Mouse (Mus musculus): Measurements from ENCODE around the gene Xylt1. TPM values are rescaled to one million over a fixed set of nuclear protein-coding genes. Genes with fewer than 3 reads are reported as not detected.

Gene Xylt1
- polyA plus RNA-seq, 1 experiment, result 2.7 TPM

GRCm38 (mm10) chr7:117392863-117393569, 12.2 kb downstream of the Xylt1 start:
- H3K4me1 ChIP-seq (ENCODE audit: control insufficient read depth, insufficient read depth, low read length), result no peaks in the 10 kb centered on the region
- H3K4me3 ChIP-seq (replicated peaks; ENCODE audit: extremely low read depth, low read depth, low read length), result no peak overlapping the region
- WGBS, result 75% methylated on average over 13 of the region's 13 CpGs
- DNase-seq, result no peak
- no peak for TF ChIP-seq POLR2A (IDR thresholded peaks at IDR 0.05; ENCODE audit: borderline replicate concordance, extremely low read depth, low read depth, low read length)
- no peak for TF ChIP-seq CTCF (IDR thresholded peaks at IDR 0.05; ENCODE audit: insufficient read depth, low read length)

- TF ChIP-seq CTCF (IDR thresholded peaks at IDR 0.05; ENCODE audit: insufficient read depth, low read length) (no peak), POLR2A (IDR thresholded peaks at IDR 0.05; ENCODE audit: borderline replicate concordance, extremely low read depth, low read depth, low read length) (no peak)
- Histone ChIP-seq H3K4me3 (replicated peaks; ENCODE audit: extremely low read depth, low read depth, low read length) (no peak overlapping the region), H3K4me1 (ENCODE audit: control insufficient read depth, insufficient read depth, low read length) (no peaks in the 10 kb centered on the region)
- WGBS, result 39% methylated on average over 4 of the region's 4 CpGs
- DNase-seq, result no peak
Observed at GRCm38 (mm10) chr7:117393976-117394375, 13.2 kb downstream of the Xylt1 start.

- TF ChIP-seq POLR2A (IDR thresholded peaks at IDR 0.05; ENCODE audit: borderline replicate concordance, extremely low read depth, low read depth, low read length) (no peak), CTCF (IDR thresholded peaks at IDR 0.05; ENCODE audit: insufficient read depth, low read length) (no peak)
- H3K4me1 ChIP-seq (ENCODE audit: control insufficient read depth, insufficient read depth, low read length), result no peaks in the 10 kb centered on the region
- 82% methylated on average over 6 of the region's 6 CpGs for WGBS
- DNase-seq, result no peak
- H3K4me3 ChIP-seq (replicated peaks; ENCODE audit: extremely low read depth, low read depth, low read length), result no peak overlapping the region
Observed at GRCm38 (mm10) chr7:117394380-117394779, 13.6 kb downstream of the Xylt1 start.

- DNase-seq, result no peak
- TF ChIP-seq CTCF (IDR thresholded peaks at IDR 0.05; ENCODE audit: insufficient read depth, low read length) (no peak), POLR2A (IDR thresholded peaks at IDR 0.05; ENCODE audit: borderline replicate concordance, extremely low read depth, low read depth, low read length) (no peak)
- H3K4me3 ChIP-seq (replicated peaks; ENCODE audit: extremely low read depth, low read depth, low read length), result no peak overlapping the region
- H3K4me1 ChIP-seq (ENCODE audit: control insufficient read depth, insufficient read depth, low read length), result no peaks in the 10 kb centered on the region
- WGBS, result 70% methylated on average over 6 of the region's 6 CpGs
Observed at GRCm38 (mm10) chr7:117395511-117395910, 14.7 kb downstream of the Xylt1 start.

DNA sequence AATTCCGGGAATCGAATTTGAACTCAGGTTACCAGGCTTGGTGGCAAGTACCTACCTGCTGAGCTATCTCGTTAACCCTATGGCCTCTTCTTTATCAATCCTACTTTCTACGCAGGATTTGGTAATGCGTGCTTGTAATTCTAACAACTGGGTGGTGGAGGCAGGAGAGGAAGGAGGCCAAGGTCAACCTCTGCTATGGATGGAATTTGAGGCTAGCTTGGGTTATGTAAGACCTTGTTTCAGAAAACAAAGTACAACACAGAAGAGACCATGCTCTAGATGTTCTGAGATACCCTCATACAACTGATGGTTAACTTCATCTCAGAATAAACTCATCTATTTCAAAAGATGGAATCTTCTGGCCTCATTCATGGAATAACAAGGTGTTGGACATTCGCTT, 17.1 kb downstream of the Xylt1 start:
- no peak for DNase-seq
- Histone ChIP-seq H3K4me3 (replicated peaks; ENCODE audit: extremely low read depth, low read depth, low read length) (no peak overlapping the region), H3K4me1 (ENCODE audit: control insufficient read depth, insufficient read depth, low read length) (no peaks in the 10 kb centered on the region)
- WGBS, result 91% methylated on average over 6 of the region's 6 CpGs
- no peak for TF ChIP-seq POLR2A (IDR thresholded peaks at IDR 0.05; ENCODE audit: borderline replicate concordance, extremely low read depth, low read depth, low read length)
- no peak for TF ChIP-seq CTCF (IDR thresholded peaks at IDR 0.05; ENCODE audit: insufficient read depth, low read length)

- no peak for DNase-seq
- WGBS, result 85% methylated on average over 5 of the region's 5 CpGs
- Histone ChIP-seq H3K4me3 (replicated peaks; ENCODE audit: extremely low read depth, low read depth, low read length) (no peak overlapping the region), H3K4me1 (ENCODE audit: control insufficient read depth, insufficient read depth, low read length) (no peaks in the 10 kb centered on the region)
- TF ChIP-seq CTCF (IDR thresholded peaks at IDR 0.05; ENCODE audit: insufficient read depth, low read length), result no peak
- no peak for TF ChIP-seq POLR2A (IDR thresholded peaks at IDR 0.05; ENCODE audit: borderline replicate concordance, extremely low read depth, low read depth, low read length)
Observed at GRCm38 (mm10) chr7:117399971-117400370, 19.2 kb downstream of the Xylt1 start.

DNA sequence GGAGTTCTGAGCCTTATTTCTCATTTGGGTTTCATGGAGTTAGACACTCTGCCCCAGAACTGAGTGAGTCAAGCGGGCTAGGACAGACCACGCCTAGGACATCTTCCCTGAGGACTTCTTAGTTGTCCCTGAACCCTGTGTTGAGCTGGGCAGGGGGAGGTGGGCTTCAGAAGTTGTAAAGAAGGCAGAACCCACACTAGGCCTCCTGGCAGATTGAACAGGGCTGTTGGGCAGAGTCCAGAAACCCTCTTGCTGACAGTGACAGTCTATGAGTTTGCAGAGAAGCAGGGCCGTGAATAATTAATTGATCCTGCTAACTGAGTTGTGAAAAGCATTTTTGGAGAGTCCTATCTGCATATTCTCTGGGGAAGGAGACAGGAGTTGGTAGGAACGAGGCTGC, 20.8 kb downstream of the Xylt1 start:
- Histone ChIP-seq H3K4me1 (ENCODE audit: control insufficient read depth, insufficient read depth, low read length) (no peaks in the 10 kb centered on the region; the same call in 1 of the 2 replicates), H3K4me3 (replicated peaks; ENCODE audit: extremely low read depth, low read depth, low read length) (no peak overlapping the region)
- no peak for DNase-seq
- TF ChIP-seq POLR2A (IDR thresholded peaks at IDR 0.05; ENCODE audit: borderline replicate concordance, extremely low read depth, low read depth, low read length), result no peak
- no peak for TF ChIP-seq CTCF (IDR thresholded peaks at IDR 0.05; ENCODE audit: insufficient read depth, low read length)
- 87% methylated on average over 4 of the region's 4 CpGs for WGBS

GRCm38 (mm10) chr7:117406336-117406735, 25.6 kb downstream of the Xylt1 start:
- TF ChIP-seq CTCF (IDR thresholded peaks at IDR 0.05; ENCODE audit: insufficient read depth, low read length), result no peak
- no peak for TF ChIP-seq POLR2A (IDR thresholded peaks at IDR 0.05; ENCODE audit: borderline replicate concordance, extremely low read depth, low read depth, low read length)
- no peak for DNase-seq
- Histone ChIP-seq H3K4me1 (ENCODE audit: control insufficient read depth, insufficient read depth, low read length) (no peaks in the 10 kb centered on the region; the same call in 1 of the 2 replicates), H3K4me3 (replicated peaks; ENCODE audit: extremely low read depth, low read depth, low read length) (no peak overlapping the region)
- 43% methylated on average over 3 of the region's 3 CpGs for WGBS

GRCm38 (mm10) chr7:117409268-117409988, 28.6 kb downstream of the Xylt1 start:
- WGBS, result 83% methylated on average over 8 of the region's 8 CpGs
- TF ChIP-seq CTCF (IDR thresholded peaks at IDR 0.05; ENCODE audit: insufficient read depth, low read length) (no peak), POLR2A (IDR thresholded peaks at IDR 0.05; ENCODE audit: borderline replicate concordance, extremely low read depth, low read depth, low read length) (no peak)
- no peak for DNase-seq
- no peaks in the 10 kb centered on the region; the same call in 1 of the 2 replicates for H3K4me1 ChIP-seq (ENCODE audit: control insufficient read depth, insufficient read depth, low read length)
- no peak overlapping the region for H3K4me3 ChIP-seq (replicated peaks; ENCODE audit: extremely low read depth, low read depth, low read length)

GRCm38 (mm10) chr7:117411874-117412273, 31.1 kb downstream of the Xylt1 start:
- no peak overlapping the region for H3K4me3 ChIP-seq (replicated peaks; ENCODE audit: extremely low read depth, low read depth, low read length)
- WGBS, result 67% methylated on average over 2 of the region's 2 CpGs
- 0 out of 2 replicates have a peak, but pooled peaks cover 2% of the 10 kb centered on the region for H3K4me1 ChIP-seq (ENCODE audit: control insufficient read depth, insufficient read depth, low read length)
- no peak for DNase-seq
- no peak for TF ChIP-seq CTCF (IDR thresholded peaks at IDR 0.05; ENCODE audit: insufficient read depth, low read length)
- TF ChIP-seq POLR2A (IDR thresholded peaks at IDR 0.05; ENCODE audit: borderline replicate concordance, extremely low read depth, low read depth, low read length), result no peak
